Mouse (Mus musculus) heart, adult 2 months (tissue): Measurements from ENCODE around the gene Nsun4.

Experiments used
- CTCF ChIP-seq: fragments of 200-600 bp; IDR thresholded peaks from 2 replicates; pipeline ENCODE4 v1.8.1; 2022; ENCODE audit warnings: antibody characterized with exemption, mild to moderate bottlenecking, moderate library complexity
- EP300 ChIP-seq: fragments of 200-500 bp; IDR thresholded peaks from 2 replicates; pipeline ENCODE4 v1.6.1; 2011; ENCODE audit warnings: low read depth, low read length, control low read depth; ENCODE audit not compliant: insufficient read depth

- TF ChIP-seq CTCF, result no peak
- TF ChIP-seq EP300, result no peak
Measured at GRCm38 (mm10) chr4:116032906-116033305, 20.8 kb downstream of the Nsun4 start.
